Mouse (Mus musculus): ENCODE measurements around the gene 4931406P16Rik.

The 4931406P16Rik gene

DNA sequence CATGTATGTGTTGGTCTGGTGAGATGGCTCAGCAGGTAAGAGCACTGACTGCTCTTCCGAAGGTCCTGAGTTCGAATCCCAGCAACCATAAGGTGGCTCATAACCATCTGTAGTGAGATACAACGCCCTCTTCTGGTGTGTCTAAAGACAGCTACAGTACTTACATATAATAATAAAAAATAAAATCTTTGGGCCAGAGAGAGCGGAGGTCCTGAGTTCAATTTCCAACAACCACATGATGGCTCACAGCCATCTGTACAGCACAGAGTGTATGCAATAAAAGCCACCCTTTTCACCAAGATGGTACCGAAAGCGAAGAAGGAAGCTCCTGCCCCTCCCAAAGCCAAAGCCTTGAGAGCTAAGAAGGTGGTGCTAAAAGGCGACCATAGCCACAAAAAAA is 62.6 kb downstream of the 4931406P16Rik start, which contains the start of gene Gm6096:
Gene Gm6096, plus strand, starts transcription at position 301 of the 400 bp plus-strand sequence.
- no peak for DNase-seq (ENCODE audit: low read depth, low spot score)

DNA sequence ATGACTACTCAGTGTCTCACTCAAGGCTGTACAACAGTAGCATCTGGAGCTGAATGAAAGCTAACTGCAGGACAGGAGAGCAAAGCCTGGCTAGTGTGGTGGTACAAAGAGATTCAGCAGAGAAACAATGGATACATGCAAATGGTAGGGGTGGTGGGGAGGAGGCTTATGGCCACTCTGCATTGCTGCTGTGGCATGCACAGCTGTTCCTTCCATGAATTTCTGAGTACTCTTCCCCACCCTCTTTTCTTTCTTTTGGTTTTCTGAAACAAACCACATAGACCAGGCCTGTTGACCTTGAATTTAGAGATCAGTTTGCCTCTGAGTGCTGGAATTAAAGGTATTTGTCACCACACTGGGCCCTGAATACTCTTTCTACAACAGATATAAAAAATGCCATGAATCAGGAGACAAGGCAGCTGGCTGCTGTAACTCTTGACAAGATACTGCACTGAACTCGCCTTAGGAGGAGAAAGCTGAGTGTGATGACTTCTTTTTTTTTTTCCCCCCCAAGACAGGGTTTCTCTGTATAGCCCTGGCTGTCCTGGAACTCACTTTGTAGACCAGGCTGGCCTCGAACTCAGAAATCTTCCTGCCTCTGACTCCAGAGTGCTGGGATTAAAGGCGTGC is 66.4 kb downstream of the 4931406P16Rik start:
- DNase-seq (ENCODE audit: low read depth, low spot score), result no peak

DNA sequence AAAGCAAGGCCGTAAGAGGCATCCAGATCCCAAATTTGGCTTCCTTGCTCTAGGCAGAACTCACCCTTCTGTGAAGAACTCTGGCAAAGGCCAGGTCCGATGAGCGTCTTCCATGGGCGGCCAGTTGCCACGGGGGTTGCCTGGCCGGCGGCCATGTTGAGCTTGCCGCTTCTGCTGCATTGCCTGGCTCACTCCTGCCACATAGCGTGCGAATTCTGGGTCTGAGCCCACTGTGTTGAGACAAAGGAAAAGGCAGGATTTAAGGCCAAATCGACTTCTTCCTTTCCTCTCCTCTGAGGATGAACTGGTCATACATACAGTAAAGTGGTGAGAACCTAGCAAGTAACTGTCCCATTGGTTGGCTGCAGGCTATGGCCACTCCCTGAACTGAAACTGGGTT is 71.2 kb downstream of the 4931406P16Rik start:
- DNase-seq (ENCODE audit: low read depth, low spot score), result no peak

- no peak for DNase-seq (ENCODE audit: low read depth, low spot score)
Measured at GRCm38 (mm10) chr7:34238086-34238485, 75.3 kb downstream of the 4931406P16Rik start.

DNA sequence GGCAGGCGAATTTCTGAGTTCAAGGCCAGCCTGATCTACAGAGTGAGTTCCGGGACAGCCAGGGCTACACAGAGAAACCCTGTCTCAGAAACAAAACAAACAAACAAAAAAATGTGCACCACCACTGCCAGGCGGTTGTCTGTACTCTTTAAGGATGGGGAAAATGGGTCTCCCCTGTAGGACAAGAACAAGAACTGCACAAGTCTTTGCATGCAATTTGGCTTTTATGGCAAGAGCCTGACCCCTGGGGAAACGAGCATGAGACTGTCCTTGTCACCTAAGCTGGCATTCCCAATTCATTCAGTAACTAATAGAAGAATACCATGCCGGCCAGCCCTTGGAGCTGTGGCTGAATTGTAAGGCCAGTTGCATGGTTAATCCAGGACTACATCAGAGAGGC is 77.7 kb downstream of the 4931406P16Rik start:
- DNase-seq (ENCODE audit: low read depth, low spot score), result no peak

DNA sequence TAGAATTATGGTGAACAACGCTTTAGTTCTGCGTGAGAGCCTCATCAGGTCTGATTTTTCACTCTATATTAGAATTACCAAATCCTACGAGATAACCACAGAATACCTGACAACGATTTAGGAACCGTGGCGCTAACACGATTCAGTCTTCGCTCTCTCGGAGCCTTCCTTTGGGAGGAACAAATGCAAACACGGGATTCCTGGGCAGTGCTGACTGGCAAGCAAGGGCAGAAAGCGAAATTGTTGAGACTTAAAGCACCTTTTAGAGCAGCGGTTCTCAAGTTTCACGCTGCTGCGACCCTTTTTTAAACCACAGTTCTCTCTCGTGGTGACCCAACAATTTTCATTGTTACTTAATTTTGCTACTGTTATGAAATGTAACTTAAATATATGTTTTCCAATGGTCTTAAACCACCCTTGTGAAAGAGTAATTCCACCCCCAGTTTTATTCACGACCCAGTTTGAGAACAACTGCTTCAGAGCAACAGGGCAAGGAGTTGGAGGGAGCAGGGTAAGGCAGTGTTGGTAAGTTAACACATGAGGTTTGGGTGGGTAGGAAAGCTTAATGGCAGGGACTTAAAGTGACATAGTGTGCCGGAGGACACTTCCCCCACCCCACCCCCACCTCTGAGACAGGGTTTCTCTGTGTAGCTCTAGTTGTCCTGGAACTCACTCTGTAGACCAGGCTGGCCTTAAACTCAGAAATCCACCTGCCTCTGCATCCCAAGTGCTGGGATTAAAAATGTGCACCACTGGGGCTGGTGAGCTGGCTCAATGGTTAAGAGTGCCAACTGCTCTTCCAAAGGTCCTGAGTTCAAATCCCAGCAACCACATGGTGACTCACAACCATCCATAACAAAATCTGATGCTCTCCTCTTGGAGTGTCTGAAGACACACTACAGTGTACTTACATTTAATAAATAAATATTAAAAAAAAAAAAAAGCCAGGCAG is 78.5 kb downstream of the 4931406P16Rik start:
- DNase-seq (ENCODE audit: low read depth, low spot score), result peak; percentile 9

GRCm38 (mm10) chr7:34233909-34234609 is 79.3 kb downstream of the 4931406P16Rik start:
- DNase-seq (ENCODE audit: low read depth, low spot score), result peak; percentile 99

GRCm38 (mm10) chr7:34232785-34233725 is 80.3 kb downstream of the 4931406P16Rik start:
- no peak for DNase-seq (ENCODE audit: low read depth, low spot score)

GRCm38 (mm10) chr7:34230116-34230515 is 83.2 kb downstream of the 4931406P16Rik start, which contains the start of gene Gpi1:
Gpi1 (minus strand) TSS chr7:34230336.
- DNase-seq (ENCODE audit: low read depth, low spot score), result peak; percentile 84

DNA sequence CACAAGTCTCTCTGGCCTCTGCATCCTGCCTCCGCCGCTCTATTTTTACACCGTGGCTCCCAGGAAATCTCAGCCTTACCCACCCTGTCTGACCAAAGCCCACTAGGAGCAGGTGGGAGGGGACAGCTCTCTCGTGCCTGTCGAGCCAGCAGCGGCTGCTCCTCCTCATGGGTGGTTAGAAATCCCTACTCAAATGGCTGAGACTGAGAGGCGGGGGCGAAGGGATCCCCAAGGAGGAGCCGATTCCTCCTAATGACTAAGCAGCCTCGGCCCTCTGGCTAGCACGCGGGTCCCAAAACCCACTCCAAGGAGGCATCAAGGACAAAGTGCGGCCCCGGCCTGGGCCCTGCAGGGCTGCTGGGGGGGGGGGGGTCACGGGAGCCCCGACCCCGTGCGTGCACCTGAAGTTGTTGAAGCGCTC is 83.7 kb downstream of the 4931406P16Rik start:
- DNase-seq (ENCODE audit: low read depth, low spot score), result peak; percentile 41

DNA sequence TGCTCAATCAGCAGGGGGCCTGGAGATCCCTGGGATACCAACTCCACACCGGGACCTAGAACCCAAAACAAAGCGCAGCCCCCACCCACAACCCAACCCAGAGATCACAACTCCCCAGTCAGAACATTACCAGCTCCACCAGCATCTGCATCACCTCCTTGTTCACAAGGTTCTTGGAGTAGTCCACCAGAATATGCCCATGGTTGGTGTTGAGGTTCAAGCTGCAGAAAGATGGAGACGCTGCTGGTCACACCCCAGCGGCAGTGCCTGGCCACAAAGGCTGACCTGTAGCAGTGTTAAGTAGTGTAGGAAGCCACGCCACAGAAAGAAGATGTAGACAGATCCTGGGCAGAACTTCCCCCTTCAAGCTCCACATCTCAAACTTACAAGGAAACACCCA is 84.2 kb downstream of the 4931406P16Rik start:
- no peak for DNase-seq (ENCODE audit: low read depth, low spot score)

DNA sequence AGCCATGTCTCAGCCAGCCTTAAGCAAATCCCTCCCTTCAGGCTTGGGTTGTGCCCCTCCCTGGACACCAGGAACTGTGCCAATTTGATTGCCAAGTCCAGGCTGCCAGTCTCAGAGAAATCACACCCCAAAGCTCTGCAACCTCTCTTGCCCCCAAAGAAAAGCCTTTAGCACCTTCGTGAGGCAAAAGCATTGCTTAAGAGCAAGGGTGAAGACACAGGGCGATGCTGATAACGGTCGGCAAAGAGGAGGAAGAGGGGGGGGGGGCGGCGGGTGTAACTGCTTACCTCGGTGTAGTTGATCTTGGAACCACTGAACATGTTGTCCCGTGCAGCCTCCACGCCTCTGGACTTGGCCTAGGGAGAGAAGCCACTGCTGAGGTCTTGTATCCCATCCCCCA is 84.7 kb downstream of the 4931406P16Rik start:
- no peak for DNase-seq (ENCODE audit: low read depth, low spot score)

- DNase-seq (ENCODE audit: low read depth, low spot score), result no peak
Measured at GRCm38 (mm10) chr7:34226846-34227245, 86.5 kb downstream of the 4931406P16Rik start.

DNA sequence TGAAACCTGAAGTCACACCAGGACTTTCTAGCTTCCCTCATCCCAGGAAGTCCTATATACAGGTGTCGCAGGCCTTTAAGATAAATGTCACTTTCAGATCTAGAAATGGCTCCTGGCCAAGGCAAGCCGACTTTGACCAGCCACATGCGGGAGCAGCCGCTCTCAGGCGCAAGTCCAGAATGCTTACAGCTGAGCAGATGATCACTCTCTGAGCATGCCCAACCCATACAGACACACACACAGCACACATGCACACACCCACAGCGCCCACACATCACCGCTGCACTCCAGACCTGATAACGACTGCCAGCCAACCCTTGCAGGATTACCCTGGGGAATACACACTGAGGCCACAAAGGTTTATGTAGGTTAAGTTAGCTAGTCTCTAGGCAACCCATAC is 87.3 kb downstream of the 4931406P16Rik start:
- DNase-seq (ENCODE audit: low read depth, low spot score), result no peak

DNA sequence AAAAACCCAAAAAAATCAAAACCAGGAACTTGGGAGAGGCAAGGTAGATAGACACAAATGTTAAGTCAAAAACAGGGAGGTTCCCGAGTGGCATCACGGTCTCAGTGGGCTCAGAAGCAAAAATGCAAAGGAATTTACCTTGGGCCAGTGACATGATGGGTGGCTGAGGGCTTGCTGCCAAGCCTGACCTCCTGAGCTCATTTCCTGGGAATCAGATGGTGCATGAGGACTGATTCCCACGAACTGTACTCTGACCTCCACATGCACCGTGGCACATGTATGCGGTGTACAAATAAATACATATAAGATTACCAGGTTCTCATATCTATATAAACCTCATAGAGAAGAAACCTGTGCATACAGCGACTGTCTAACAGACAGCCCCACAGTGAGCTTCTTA is 89.0 kb downstream of the 4931406P16Rik start:
- no peak for DNase-seq (ENCODE audit: low read depth, low spot score)

DNA sequence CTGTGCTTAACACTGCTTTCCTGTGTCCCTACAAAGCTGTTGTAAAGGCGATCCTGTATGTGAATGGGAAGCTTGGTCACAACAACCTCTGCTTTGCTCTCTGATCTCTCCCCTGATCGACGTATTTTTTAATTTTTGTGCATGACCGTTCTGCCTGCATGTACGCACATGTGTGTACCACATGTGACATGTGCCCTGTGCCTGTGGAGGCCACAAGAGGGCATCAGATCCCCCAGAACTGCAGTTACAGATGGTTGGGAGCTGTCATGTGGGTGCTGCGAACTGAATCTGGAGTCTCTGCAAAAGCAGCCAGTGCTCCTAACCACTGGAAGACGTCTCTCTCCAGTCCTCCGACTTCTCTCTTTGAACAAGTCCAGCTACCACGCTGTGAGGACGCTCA is 91.0 kb downstream of the 4931406P16Rik start:
- no peak for DNase-seq (ENCODE audit: low read depth, low spot score)

- DNase-seq (ENCODE audit: low read depth, low spot score), result no peak
Measured at GRCm38 (mm10) chr7:34221594-34222250, 91.6 kb downstream of the 4931406P16Rik start.

DNA sequence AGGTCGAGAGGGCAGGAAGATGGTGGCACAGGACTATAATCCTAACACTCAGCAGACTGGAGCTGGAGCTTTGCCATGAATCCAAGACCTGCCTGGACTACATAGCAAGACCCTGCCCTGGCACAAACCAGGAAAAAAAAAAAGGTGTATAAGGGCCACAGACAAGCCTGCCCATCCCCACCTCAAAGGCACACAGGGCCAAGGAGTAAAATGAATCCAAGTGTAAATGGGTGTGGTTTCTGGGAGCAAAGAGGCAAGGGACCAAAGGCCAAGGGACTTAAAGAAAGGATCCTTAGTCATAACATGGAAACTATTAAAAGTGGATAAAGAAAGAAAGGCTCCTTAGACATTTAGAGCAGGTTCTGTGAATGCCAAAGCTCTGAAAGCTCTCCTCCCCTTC is 94.9 kb downstream of the 4931406P16Rik start:
- no peak for DNase-seq (ENCODE audit: low read depth, low spot score)

- no peak for DNase-seq (ENCODE audit: low read depth, low spot score)
Measured at GRCm38 (mm10) chr7:34216474-34216873, 96.9 kb downstream of the 4931406P16Rik start.

DNA sequence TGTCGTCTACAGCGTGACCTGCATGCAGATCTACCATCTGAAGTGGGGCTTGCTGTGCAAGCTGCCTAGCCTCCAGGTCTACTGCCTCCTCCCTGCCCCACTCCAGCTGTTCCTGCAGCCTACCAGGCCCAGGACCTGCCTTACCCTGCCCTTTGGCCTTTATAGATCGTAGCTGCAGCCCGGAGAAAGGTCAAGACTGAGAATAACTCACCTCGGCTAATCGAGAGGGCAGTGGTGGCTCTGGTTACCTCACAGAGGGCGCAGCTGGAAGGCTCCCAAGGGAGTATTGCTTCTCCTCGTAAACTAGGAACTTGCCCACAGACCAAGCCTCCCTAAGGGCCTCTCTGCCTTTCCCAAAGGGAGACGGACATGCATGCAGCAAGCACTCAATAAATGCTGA is 97.9 kb downstream of the 4931406P16Rik start:
- no peak for DNase-seq (ENCODE audit: low read depth, low spot score)
